Mouse (Mus musculus) limb, embryonic 10.5 days (tissue): ENCODE results near the gene Sec61g. TPM values are rescaled to one million over a fixed set of nuclear protein-coding genes. Genes with fewer than 3 reads are reported as not detected.
"Not testable (repeated sequence)": the region's sequence is repeated elsewhere in the genome, so short reads cannot be mapped to it uniquely, and the experiment has no call there.

Experiments
- DNase-seq: peaks from one replicate; pipeline ENCODE4 v3.0.0-alpha.2; 2017; ENCODE audit warnings: low spot score
- H3K27ac ChIP-seq: fragments of 300-500 bp; sonication (generic); 2 replicates; pipeline ENCODE4 v1.5.1; 2016; ENCODE audit warnings: mild to moderate bottlenecking
- H3K27me3 ChIP-seq: fragments of 300-500 bp; sonication (generic); 2 replicates; pipeline ENCODE4 v1.6.1; 2016; ENCODE audit warnings: low read depth, mild to moderate bottlenecking; ENCODE audit not compliant: poor library complexity, severe bottlenecking
- H3K36me3 ChIP-seq: fragments of 300-500 bp; sonication (generic); 2 replicates; pipeline ENCODE4 v1.6.1; 2016; ENCODE audit warnings: mild to moderate bottlenecking, moderate library complexity
- H3K4me1 ChIP-seq: fragments of 300-500 bp; sonication (generic); 2 replicates; pipeline ENCODE4 v1.6.1; 2016
- H3K4me3 ChIP-seq: fragments of 300-500 bp; sonication (generic); 2 replicates; pipeline ENCODE4 v1.5.1; 2016; ENCODE audit warnings: mild to moderate bottlenecking, moderate library complexity
- H3K9me3 ChIP-seq: fragments of 300-500 bp; sonication (generic); replicated peaks from 2 replicates; pipeline ENCODE4 v1.6.1; 2016; ENCODE audit warnings: mild to moderate bottlenecking
- WGBS: fragments of 180-500 bp; shearing (Covaris S2); methylation state at CpG from one replicate; pipeline ENCODE4 v1.1.7; 2016; 5-methylcytosine and 5-hydroxymethylcytosine counted together
- polyA plus RNA-seq: library from polyadenylated mRNA; unstranded; fragments of >200 nt; fragmentation: Nextera tagmentation; extraction: Ambion mirVana; gene quantifications from 2 replicates; pipeline ENCODE4 v1.2.1, GENCODE M21; 2016

Sec61g gene
- polyA plus RNA-seq, 1 experiment from 2014 or later = 41.6 TPM

DNA sequence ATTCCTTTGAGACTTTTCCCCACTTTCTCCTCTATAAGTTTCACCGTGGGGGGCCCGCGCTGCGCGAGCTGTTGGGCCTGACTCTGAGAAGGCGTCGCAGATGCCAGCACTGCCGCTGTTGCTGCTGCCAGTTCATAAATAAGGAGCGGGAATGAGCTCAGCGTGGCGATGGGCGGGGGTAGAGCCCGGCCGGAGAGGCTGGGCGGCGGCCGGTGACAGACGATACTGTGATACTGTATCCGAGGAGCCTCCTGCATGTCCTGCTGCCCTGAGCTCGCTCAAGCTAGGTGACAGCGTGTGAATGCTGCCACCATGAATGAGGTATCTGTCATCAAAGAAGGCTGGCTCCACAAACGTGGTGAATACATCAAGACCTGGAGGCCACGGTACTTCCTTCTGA, 5.9 kb upstream of the Sec61g start:
- not testable (repeated sequence) for H3K9me3 ChIP-seq, H3K4me3 ChIP-seq, H3K36me3 ChIP-seq, H3K27me3 ChIP-seq, H3K4me1 ChIP-seq, DNase-seq, H3K27ac ChIP-seq
- 53% methylated on average over 23 of the region's 23 CpGs for WGBS

DNA sequence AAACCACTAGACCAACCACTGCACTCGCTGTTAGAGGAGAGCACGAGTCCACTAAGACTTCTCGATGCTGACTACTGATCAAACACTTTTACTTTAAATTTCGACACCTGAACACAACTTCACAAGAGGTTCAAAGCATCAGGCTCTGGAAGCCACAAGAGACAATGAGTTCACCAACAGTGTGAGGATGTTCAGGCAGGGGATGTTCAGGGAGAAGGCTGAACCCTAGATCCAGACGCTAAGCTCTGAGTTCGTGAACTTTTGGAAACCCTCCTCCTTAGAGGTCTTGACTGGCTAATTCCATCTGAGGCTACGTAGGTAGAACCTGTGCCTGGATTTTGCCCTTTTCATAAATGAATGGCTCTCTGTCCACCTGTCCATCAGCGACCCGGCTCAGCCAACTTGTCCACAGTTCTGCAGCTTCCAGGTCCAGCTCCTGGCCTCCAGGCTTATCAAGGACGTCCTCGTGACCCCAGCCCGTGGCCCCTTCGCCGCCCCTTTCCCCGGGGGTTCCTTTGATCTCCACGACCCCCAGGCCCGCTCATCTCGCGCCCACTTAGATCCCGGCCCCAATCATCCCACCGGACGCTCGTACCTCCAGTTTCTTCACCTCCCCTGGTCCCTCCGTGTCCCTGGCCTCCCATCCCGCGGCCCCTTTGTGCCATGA, 766 bp downstream of the Sec61g start:
- no peaks in the 10 kb centered on the region for H3K27me3 ChIP-seq
- 6% methylated on average over 26 of the region's 26 CpGs for WGBS
- peaks cover 41% of the 10 kb centered on the region for H3K36me3 ChIP-seq
- H3K9me3 ChIP-seq = no peaks in the 10 kb centered on the region
- peaks cover 5% of the 10 kb centered on the region; the same call in 1 of the 2 replicates for H3K4me1 ChIP-seq
- peak overlapping the region; percentile 95 for H3K27ac ChIP-seq
- DNase-seq = no peak
- peak overlapping the region; percentile 91 for H3K4me3 ChIP-seq

DNA sequence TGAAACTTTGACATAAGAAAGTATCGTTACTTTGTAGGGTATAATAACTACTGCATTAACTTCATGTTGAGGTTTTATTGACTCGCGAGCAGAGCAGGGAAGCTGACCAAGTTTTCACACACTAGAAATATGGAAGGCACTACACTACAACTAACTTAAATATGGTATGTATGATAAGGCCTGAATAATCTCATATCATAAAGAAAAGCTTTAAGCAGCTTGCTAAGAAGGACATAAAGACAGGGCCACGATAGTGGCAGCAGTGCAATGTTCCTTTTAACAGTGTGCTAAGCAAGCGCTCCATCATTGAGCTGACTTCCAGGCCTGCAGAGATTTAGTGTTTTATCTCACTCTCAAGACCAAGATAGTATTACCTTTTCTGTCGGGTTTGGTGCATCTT, 2.3 kb downstream of the Sec61g start:
- Histone ChIP-seq H3K27me3 (no peaks in the 10 kb centered on the region), H3K27ac (no peak overlapping the region), H3K36me3 (peaks cover 55% of the 10 kb centered on the region), H3K9me3 (no peaks in the 10 kb centered on the region), H3K4me3 (no peak overlapping the region), H3K4me1 (peaks cover 5% of the 10 kb centered on the region; the same call in 1 of the 2 replicates)
- no peak for DNase-seq
- WGBS = 98% methylated on average over 6 of the region's 6 CpGs

- Histone ChIP-seq H3K27me3 (no peaks in the 10 kb centered on the region), H3K36me3 (peaks cover 72% of the 10 kb centered on the region), H3K4me3 (no peak overlapping the region), H3K9me3 (no peaks in the 10 kb centered on the region), H3K4me1 (peaks cover 5% of the 10 kb centered on the region; the same call in 1 of the 2 replicates), H3K27ac (no peak overlapping the region)
- WGBS = 92% methylated on average over 5 of the region's 5 CpGs
- DNase-seq = no peak
These were observed 5.1 kb downstream of the Sec61g start for GRCm38 (mm10) chr11:16503150-16503549.

DNA sequence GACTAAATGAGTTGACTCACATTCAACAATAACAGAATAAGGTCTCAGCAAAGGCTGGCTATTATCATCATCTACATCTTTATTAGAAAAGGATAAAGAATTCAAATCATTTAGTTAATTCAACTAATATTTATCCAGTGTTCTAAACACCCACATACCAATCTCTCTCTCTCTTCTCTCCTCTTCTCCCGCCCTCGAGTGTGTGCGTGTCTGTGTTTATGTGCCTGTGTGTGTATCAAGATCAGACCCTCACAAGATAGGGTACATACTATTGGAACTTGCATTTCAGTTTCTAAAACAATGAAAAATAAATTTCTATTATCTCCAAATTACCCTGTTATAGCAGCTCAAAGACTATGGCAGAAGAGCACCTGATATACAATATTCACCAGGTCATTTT, 5.5 kb downstream of the Sec61g start:
- peaks cover 72% of the 10 kb centered on the region for H3K36me3 ChIP-seq
- peaks cover 5% of the 10 kb centered on the region; the same call in 1 of the 2 replicates for H3K4me1 ChIP-seq
- no peak overlapping the region for H3K4me3 ChIP-seq
- WGBS = 92% methylated on average over 3 of the region's 3 CpGs
- H3K9me3 ChIP-seq = no peaks in the 10 kb centered on the region
- DNase-seq = no peak
- H3K27ac ChIP-seq = no peak overlapping the region
- H3K27me3 ChIP-seq = no peaks in the 10 kb centered on the region

GRCm38 (mm10) chr11:16498756-16499680, 9.3 kb downstream of the Sec61g start:
- Histone ChIP-seq H3K4me3 (no peak overlapping the region), H3K27me3 (no peaks in the 10 kb centered on the region), H3K36me3 (peaks cover 46% of the 10 kb centered on the region), H3K4me1 (no peaks in the 10 kb centered on the region), H3K9me3 (no peaks in the 10 kb centered on the region), H3K27ac (no peak overlapping the region)
- DNase-seq = no peak
- WGBS = 42% methylated on average over 1 of the region's 1 CpGs

Other genes starting within 250 kb of the Sec61g start
- gene Egfr, start 243.7 kb upstream of the Sec61g start, polyA plus RNA-seq = 2.4 and 3.0 TPM in 2 replicates